Mouse (Mus musculus) kidney, adult 2 months (tissue): Measurements from ENCODE around the gene Cebpe. TPM values are rescaled to one million over a fixed set of nuclear protein-coding genes. Genes with fewer than 3 reads are reported as not detected.
A peak's percentile ranks its signal among the peaks of the same experiment; 100 is the strongest.

Experiments used
- DNase-seq: peaks from one replicate; pipeline ENCODE4 v3.0.0; 2021
- H3K27ac ChIP-seq: fragments of 200-500 bp; 2 replicates; pipeline ENCODE4 v1.5.1; 2012; ENCODE audit warnings: low read depth, low read length, control low read depth, inconsistent platforms; ENCODE audit not compliant: insufficient read depth
- H3K27me3 ChIP-seq: fragments of 200-500 bp; replicated peaks from 2 replicates; pipeline ENCODE4 v1.6.1; 2012; ENCODE audit warnings: mild to moderate bottlenecking, moderate library complexity, low read length, inconsistent platforms; ENCODE audit not compliant: control insufficient read depth, insufficient read depth
- H3K36me3 ChIP-seq: fragments of 200-500 bp; 2 replicates; pipeline ENCODE4 v1.6.1; 2012; ENCODE audit warnings: mild to moderate bottlenecking, moderate library complexity, low read length, inconsistent platforms; ENCODE audit not compliant: control insufficient read depth, insufficient read depth
- H3K4me1 ChIP-seq: fragments of 200-500 bp; 2 replicates; pipeline ENCODE4 v1.6.1; 2011; ENCODE audit warnings: low read length; ENCODE audit not compliant: control insufficient read depth, insufficient read depth
- H3K4me3 ChIP-seq: fragments of 200-500 bp; 2 replicates; pipeline ENCODE4 v1.5.1; 2011; ENCODE audit warnings: mild to moderate bottlenecking, low read depth, low read length, control low read depth; ENCODE audit not compliant: insufficient read depth
- CTCF ChIP-seq: fragments of 200-500 bp; conservative IDR thresholded peaks from 2 replicates; pipeline ENCODE4 v1.5.1; 2011; ENCODE audit warnings: low read depth, mild to moderate bottlenecking, control low read depth, low read length, moderate library complexity, mixed read lengths; ENCODE audit not compliant: insufficient read depth, insufficient read length
- POLR2A ChIP-seq: fragments of 200-500 bp; IDR thresholded peaks from one replicate; pipeline ENCODE4 v1.6.1; 2011; ENCODE audit warnings: low read depth, low read length, control low read depth
- whole genome bisulfite sequencing: fragments of 180-500 bp; shearing (Covaris S2); methylation state at CpG from one replicate; pipeline ENCODE4 v1.1.7; 2018; 5-methylcytosine and 5-hydroxymethylcytosine counted together
- polyA plus RNA-seq: library from polyadenylated mRNA; depleted of rRNA; stranded (reverse); fragments of >200 nt; gene quantifications from 2 replicates; pipeline ENCODE4 v1.2.3, GENCODE M21; 2012

Gene Cebpe
- polyA plus RNA-seq, 1 experiment: 0.30 TPM

- Histone ChIP-seq H3K4me3 (no peak overlapping the region), H3K4me1 (peaks cover 7% of the 10 kb centered on the region), H3K36me3 (no peaks in the 10 kb centered on the region), H3K27me3 (no peaks in the 10 kb centered on the region), H3K27ac (no peak overlapping the region)
- 89% methylated on average over 4 of the region's 4 CpGs for WGBS
- no peak for DNase-seq
- TF ChIP-seq POLR2A (no peak), CTCF (no peak)
Observed at GRCm38 (mm10) chr14:54696752-54697151, 15.2 kb downstream of the Cebpe start.

GRCm38 (mm10) chr14:54695042-54695441, 16.9 kb downstream of the Cebpe start:
- Histone ChIP-seq H3K4me1 (peaks cover 7% of the 10 kb centered on the region), H3K27ac (no peak overlapping the region), H3K4me3 (no peak overlapping the region), H3K36me3 (no peaks in the 10 kb centered on the region; the same call in none of the 2 replicates), H3K27me3 (no peaks in the 10 kb centered on the region)
- 63% methylated on average over 6 of the region's 6 CpGs for WGBS
- TF ChIP-seq POLR2A (no peak), CTCF (no peak)
- DNase-seq: no peak

GRCm38 (mm10) chr14:54687251-54687650, 24.7 kb downstream of the Cebpe start:
- TF ChIP-seq POLR2A (no peak), CTCF (no peak)
- Histone ChIP-seq H3K27ac (peak overlapping the region; percentile 97), H3K27me3 (no peaks in the 10 kb centered on the region), H3K36me3 (no peaks in the 10 kb centered on the region; the same call in none of the 2 replicates), H3K4me1 (peaks cover 7% of the 10 kb centered on the region; the same call in 1 of the 2 replicates), H3K4me3 (peak overlapping the region; percentile 98)
- no peak for DNase-seq
- under 1% methylated on average over 8 of the region's 8 CpGs for WGBS

GRCm38 (mm10) chr14:54686522-54687143, 25.3 kb downstream of the Cebpe start, which contains the start of gene Acin1:
Gene Acin1 (minus strand): TSS chr14:54686931.
- H3K27ac ChIP-seq: peak within 1 kb of the TSS; percentile 99
- peak within 1 kb of the TSS; percentile 98 for H3K4me3 ChIP-seq
- peaks cover 7% of the 10 kb centered on the region; the same call in 1 of the 2 replicates for H3K4me1 ChIP-seq
- peak; percentile 100 for DNase-seq
- H3K27me3 ChIP-seq: no peaks in the 10 kb centered on the region
- no peaks in the 10 kb centered on the region; the same call in none of the 2 replicates for H3K36me3 ChIP-seq
- under 1% methylated on average over 44 of the region's 44 CpGs for WGBS
- TF ChIP-seq CTCF: no peak
- peak; percentile 80 for TF ChIP-seq POLR2A

GRCm38 (mm10) chr14:54686063-54686521, 25.9 kb downstream of the Cebpe start, which contains the start of gene 1700123O20Rik:
Gene 1700123O20Rik (plus strand): TSS chr14:54686216.
- WGBS: under 1% methylated on average over 40 of the region's 41 CpGs

GRCm38 (mm10) chr14:54685471-54685870, 26.5 kb downstream of the Cebpe start:
- Histone ChIP-seq H3K4me3 (peak overlapping the region; percentile 93), H3K27ac (peak overlapping the region; percentile 99), H3K36me3 (no peaks in the 10 kb centered on the region; the same call in none of the 2 replicates), H3K4me1 (peaks cover 7% of the 10 kb centered on the region; the same call in 1 of the 2 replicates), H3K27me3 (no peaks in the 10 kb centered on the region)
- DNase-seq: no peak
- no peak for TF ChIP-seq POLR2A
- TF ChIP-seq CTCF: no peak
- 1% methylated on average over 8 of the region's 8 CpGs for WGBS

More at GRCm38 (mm10) chr14:54686063-54686521, 25.9 kb downstream of the Cebpe start, which contains the start of gene 1700123O20Rik:
- H3K4me1 ChIP-seq: peaks cover 7% of the 10 kb centered on the region; the same call in 1 of the 2 replicates
- H3K27ac ChIP-seq: peak within 1 kb of the TSS; percentile 99
- no peaks in the 10 kb centered on the region; the same call in none of the 2 replicates for H3K36me3 ChIP-seq
- TF ChIP-seq POLR2A: no peak
- peak; percentile 29; the same call in 1 of the 2 replicates for TF ChIP-seq CTCF
- peak; percentile 89 for DNase-seq
- H3K27me3 ChIP-seq: no peaks in the 10 kb centered on the region
- peak within 1 kb of the TSS; percentile 98 for H3K4me3 ChIP-seq

GRCm38 (mm10) chr14:54682396-54682795, 29.6 kb downstream of the Cebpe start:
- Histone ChIP-seq H3K4me3 (no peak overlapping the region), H3K27ac (no peak overlapping the region), H3K27me3 (no peaks in the 10 kb centered on the region), H3K4me1 (0 out of 2 replicates have a peak, but pooled peaks cover 10% of the 10 kb centered on the region), H3K36me3 (no peaks in the 10 kb centered on the region; the same call in 1 of the 2 replicates)
- 66% methylated on average over 3 of the region's 3 CpGs for WGBS
- TF ChIP-seq CTCF (no peak), POLR2A (no peak)
- no peak for DNase-seq
